Mouse (Mus musculus) retina, postnatal 1 day (tissue): ENCODE results near the gene Dlgap3.

Experiments used
- DNase-seq: peaks from one replicate; pipeline ENCODE4 v3.0.0-alpha.2; 2012

The Dlgap3 gene

DNA sequence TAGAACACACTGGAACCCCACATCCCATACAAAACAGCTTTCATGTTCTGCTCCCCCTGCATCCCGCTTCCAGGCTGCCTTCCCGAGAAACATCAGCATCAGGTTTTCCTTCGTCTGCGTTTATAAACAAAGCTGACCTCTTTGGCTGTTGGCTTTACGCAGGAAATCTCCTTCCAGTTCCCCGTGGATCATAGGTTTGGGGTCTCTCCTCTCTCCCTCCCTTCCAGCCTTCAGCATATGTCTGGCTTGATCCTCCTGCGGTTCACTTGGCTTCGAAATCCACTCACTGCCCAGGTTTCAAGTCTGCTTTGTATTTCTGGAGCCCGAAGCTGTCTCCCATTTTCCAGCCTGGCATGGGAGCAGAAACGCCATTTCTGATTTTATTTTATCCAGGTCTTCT, 54.3 kb downstream of the Dlgap3 start:
- no peak for DNase-seq

DNA sequence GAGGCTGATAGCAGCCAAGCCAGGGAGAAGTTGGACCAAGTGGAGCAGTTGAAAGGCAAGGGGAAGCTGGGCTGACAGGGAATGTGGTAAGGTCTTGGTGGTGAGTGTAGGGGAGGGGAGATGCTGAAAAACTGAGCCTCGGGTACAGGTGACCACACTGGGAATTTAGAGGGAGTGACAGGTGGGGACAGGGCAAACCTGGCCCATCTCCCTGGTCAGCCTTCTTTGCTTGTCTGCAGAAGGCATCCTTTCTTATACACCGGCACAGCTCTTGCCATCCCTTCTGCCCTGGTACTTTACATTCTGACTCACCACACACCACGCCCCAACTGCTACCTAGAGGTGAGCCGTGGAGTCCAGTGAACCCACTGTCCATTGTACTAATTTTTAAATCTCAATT, 54.8 kb downstream of the Dlgap3 start:
- no peak for DNase-seq

DNA sequence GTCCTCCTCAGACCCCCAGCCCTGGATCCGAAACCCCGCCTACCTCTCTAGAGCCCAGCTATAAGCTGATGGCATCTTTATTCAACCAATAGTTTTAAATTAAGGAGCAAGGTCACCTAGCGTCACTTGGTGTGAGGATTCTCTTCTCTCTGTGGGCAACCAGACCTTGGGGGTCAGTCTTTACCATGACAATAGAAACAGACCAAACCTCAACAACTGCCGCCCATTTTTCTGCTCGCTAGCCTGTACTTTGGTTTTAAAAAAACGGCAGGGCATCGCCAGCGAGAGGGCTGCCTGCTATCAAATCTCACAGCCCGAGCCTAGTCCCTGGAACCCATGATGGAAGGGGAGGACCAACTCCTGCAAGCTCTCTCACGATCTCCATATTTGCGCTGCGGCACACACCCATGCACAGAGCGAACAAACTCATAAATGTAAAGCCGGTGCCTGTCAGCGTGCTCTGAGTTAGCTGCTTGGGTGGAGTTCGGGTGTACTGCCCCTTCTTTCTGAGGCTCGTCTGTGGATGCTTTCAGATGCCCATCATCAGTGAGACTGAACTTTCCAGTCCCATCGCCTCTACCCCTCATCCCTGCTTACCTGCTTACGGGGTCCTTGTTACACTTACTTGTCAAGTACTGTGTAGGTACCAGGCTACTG, 55.6 kb downstream of the Dlgap3 start:
- no peak for DNase-seq

DNA sequence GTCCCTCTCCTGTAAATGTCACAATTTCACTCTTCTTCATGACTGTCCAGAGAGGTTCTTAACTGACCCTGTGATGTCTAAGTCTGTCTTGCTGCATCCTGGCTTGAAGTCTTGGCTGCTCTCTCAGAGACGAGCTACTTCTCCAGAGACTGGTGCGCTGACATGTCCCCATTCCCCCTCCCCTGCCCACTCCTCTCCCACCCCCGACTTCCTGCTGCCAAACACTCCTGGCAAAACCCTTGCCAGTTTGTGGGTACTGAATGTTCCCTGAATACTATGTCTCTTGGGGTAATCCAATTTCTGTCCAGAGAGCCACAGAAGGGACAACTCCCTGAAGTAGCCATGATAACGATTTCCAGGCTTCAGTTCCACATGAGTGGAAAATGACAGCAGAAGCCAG, 57.1 kb downstream of the Dlgap3 start:
- no peak for DNase-seq

DNA sequence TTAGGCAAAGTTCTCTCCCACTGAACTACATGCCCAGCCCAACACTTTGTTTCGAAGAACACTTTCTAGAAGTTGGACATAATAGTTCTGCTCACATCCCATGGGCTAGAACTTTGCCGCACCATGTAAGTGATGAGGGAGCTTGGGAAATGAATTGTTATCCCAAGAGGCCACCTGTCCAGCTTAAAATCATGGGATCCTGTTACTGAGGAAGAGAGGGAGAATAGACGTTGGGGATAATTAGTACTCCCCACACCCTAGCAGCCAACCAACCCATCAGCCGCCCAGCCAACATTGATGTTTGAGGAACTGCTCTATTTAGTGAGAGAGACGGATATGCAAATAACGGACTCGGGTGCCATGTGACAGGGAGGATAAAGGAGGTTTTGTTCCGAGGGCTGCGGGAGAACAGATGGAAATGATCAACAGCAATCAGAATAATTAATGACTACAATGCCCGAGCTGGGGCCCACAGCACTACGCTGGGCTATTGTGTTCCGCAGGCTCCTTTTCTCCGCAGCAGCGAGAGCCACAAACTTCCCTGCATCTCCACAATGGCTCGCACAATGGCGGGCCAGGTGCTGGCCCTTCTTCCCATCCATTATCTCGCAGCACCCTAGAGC, 58.2 kb downstream of the Dlgap3 start:
- peak; percentile 98 for DNase-seq

DNA sequence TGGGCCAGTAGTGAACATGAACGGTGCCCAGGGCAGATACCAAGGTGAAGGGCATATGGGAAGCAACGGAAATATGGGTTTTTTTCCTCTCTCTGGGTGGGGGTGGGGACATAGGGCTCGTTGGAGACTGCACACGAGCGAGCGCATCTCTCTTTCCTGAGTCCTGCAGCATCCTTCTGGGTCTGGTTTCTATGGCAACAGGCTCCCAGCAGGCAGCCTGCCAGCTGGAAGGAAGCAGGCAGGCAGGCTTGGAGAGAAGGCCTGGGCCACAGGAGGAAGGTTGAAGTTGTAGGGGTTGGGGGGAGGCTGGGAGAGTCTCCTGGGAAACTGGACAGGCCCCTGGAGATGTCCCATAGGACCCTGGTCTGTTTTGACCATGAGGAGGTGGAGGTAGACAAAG, 63.0 kb downstream of the Dlgap3 start:
- DNase-seq = peak; percentile 93

DNA sequence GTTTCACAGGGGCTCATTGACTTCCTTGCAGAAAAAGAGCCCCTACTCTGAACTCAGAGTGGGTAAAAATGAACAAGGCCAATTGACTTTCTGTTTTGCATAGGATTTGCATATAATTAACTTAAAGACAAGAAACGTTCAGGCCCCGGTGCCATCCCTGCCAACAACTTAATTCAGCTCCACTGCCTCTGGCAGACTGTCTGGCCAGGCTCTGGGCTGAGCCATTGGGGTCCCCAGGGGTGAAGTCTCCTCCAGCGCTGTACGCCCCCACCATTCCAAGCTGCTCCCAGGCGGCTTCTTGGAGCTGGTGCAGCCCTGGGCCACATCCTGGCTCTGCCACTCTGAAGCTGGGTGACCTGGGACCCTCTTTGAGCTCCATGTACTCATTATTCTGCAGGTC, 63.5 kb downstream of the Dlgap3 start:
- peak; percentile 80 for DNase-seq

DNA sequence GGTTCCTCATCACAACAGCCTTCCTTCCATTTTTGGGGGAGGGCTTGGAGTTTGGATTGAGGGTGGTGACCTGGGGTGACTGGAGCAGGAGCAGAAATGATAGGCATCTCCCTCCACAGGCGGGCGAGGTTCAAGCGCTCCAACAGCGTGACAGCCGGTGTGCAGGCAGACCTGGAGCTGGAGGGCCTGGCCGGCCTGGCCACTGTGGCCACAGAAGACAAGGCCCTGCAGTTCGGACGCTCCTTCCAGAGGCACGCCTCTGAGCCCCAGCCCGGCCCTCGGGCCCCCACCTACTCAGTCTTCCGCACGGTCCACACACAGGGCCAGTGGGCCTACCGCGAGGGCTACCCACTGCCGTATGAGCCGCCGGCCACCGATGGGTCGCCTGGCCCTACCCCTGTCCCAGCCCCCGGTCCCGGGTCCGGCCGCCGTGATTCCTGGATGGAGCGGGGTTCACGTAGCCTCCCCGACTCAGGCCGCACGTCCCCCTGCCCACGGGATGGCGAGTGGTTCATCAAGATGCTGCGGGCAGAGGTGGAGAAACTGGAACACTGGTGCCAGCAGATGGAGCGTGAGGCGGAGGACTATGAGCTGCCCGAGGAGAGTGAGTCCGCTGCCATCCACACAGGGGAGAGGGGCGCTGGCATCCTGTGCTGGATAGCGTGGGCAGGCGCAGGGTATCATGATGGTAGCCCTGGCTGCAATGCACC, 64.6 kb downstream of the Dlgap3 start:
- no peak for DNase-seq

DNA sequence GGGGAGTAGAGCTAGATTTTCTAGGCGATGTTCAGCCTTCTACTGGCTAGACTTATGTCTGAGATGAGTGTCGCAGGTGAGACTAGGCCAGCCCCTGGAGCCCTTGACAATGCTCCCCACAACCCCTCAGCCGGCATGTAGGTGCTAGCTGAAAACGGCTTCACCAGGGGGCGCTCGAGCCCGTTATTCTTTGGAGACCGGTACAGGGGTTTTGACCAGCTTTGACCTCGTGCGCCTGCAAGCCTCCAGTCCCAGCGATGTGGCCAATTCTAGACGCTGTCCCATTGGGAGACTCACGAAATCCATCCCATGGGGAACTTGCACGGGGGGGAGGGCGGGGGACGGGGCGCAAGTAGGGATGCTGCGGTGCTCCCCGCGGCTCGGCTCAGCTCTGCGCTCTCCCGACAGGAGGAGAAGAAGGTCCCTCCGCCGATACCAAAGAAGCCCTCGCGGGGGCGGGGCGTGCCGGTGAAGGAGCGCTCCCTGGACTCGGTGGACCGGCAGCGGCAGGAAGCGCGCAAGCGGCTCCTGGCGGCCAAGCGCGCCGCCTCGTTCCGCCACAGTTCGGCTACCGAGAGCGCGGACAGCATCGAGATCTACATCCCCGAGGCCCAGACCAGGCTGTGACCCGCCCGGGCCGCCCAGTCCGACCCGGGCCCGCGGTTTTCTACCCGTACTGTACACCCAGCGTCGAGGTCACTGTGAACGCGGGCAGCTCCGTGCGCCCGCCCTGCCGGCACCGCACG, 66.9 kb downstream of the Dlgap3 start:
- DNase-seq = peak; percentile 93

DNA sequence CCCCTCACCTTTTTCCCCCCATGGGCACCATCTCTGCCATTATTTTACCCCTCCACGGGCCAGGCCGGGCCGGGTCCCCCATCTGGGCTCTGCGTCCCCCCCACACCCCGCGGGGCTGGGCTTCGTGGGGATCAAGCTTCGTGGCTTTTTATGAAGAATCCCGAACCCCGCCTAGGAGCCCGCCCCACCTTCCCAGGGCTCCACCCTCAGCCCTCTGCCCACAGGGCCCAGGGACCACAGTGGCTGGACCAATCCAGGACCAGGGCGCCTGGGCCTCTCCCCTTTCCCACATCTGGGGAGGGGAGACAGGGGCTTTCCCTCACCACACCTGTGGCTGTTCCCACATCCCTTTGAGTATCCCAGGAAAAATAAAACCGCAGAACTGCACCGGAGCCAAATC, 67.6 kb downstream of the Dlgap3 start:
- DNase-seq = no peak

DNA sequence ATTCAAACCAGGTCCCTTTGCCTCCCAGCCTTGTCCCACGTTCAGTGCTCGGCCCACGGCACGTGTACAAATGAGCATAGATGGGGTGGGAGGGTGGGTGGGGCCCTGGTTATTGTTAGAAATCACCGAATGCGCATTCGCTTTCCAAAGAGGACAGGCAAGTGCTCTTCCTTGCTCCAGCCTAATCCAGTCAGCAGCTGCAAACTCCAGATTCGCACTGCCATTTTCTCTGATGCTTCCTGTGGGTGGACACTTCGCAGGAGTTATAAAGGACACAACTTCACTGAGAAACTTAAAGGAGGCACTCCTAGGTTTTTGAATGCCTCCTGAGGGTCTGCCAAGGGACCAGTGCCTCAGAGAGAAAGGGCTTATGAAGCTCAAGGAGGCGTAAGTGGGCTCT, 68.3 kb downstream of the Dlgap3 start:
- no peak for DNase-seq

DNA sequence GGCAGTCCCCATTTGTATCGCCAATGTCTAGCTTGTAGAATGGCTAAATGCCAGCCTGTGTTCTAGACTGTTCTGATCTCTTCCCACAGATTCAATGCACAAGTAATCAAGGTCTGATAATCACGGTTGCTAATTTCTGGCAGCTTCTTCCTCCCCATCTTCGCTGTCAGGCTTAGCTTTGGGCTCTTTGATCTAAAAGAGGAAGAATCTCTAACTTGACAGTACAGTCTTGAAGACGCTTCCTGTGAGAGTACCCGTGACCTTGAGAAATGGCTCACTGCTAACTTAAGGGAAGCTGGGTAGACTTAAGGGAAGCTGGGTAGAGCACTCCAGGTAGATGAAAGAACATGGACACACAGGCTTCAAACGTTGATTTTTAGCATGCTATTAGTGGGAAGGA, 73.7 kb downstream of the Dlgap3 start:
- DNase-seq = no peak

DNA sequence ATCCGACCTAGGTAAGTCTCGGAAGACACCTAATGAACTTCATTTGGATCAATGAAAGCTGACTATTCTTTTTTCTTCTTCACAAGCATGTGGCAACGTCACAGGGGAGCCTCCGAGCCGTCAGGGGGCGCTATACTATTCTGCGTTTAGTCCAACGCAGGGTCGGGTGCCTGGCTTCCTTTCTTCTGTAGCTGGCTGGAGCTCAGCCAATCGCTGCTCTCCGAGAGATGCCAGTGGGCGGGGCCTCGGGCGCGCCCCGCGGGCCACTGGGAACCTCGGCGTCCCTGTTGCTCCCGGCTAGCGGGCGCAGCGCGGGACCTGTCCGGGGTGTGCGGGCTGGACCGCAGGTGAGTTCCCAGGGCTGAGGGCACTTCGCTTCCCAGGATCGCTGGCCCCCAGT, 74.5 kb downstream of the Dlgap3 start, which contains the start of gene Smim12:
Gene Smim12, plus strand, starts transcription at position 233 of the 400 bp plus-strand sequence.
- peak; percentile 98 for DNase-seq

DNA sequence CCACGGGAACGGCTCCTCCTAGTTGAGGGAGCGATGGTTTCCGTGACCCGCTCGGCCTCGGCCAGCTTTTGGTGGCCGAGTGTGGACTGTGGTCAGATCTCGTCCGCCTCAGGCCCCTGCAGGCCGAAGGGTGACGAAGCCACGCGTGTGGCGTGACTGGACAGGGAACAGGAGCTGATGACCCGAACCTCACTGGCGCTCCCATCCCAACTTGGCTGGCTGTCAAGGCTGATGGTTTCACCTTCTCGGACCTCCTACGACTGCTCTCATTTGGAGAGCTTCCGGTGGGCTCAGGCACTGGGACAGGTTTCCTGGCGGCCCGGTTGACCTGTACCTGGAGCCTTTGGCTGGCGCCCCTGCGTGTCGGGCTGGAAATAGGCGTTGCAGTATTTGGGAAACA, 74.9 kb downstream of the Dlgap3 start:
- no peak for DNase-seq

DNA sequence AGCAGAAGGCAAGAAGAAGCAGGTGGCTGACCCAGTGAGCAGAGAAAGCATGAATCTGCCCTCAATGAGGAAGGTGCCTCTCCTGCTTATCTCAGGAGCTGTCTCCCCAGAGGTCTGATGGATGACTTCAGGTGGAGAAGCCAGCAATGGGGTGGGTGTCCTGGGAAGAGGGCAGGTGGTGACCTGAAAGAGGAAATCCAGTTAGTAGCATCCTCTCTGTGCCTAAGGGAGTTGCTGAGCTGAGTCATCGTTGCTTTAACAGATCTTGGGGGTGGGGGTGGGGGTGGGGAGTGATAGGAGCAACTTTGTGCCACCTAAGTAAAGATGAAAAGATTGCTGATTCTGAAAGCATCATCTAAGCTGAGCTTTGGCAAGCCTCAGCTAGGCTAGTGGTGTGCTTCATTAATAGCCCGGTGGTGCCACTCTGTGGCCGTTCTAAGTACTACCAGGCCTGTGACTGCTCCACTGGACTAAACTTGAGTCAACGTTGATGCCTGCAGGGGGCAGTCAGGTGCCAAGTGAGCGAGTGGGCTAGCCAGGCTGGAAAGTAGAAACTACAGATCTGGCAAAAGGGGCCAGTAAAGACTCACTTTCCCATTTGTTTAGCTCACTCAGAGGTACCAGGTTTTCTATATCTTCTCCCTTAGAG, 80.8 kb downstream of the Dlgap3 start:
- peak; percentile 94 for DNase-seq

DNA sequence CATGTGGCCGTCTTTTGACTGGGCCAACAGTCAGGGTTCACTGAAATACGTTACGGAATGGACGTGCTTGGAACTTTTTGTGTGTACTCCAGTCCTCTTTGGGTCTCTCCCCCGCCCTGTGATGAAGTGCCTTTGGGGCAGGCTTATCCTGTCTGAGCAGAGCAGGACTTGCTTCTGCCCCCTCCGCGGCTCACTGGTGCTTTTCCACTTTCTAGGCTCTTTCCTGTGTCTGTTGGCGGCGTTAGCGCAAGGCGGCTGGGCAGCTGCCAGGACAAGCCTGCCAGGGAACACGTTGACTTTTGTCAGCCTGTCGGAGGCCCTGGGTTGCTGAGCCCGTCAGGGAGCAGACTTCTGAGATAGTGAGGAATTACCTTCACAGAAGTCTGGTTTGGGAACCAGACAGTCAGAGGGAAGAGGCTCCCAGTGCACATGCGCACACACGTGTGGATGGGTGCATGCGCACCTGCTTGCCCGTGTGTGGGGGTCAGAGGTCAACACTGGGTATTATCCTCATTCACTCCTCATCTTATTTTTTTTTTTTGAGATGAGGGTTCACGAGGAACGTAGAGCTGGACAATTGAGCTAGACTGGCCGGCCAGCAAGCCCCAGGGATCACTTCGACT, 83.1 kb downstream of the Dlgap3 start:
- DNase-seq = no peak

DNA sequence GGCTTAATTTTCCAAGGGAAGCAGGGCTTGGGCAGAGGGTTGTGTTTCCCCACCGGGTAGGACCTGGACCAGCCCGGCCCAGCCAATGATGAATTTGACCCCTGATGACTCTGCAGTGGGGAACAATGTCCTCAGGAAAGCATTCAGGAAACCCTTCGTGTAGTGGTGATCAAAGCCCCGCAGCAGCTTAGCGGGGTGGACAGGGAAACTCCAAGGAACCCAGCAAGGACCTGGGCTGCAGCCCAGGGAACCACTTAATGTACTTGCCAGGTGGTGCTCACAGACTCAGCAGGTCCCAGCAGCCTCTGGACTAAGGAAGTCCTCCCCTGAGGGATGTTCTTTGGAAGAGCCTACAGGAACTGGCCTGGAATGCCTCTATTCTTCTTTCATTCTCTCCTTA, 87.7 kb downstream of the Dlgap3 start:
- DNase-seq = no peak

DNA sequence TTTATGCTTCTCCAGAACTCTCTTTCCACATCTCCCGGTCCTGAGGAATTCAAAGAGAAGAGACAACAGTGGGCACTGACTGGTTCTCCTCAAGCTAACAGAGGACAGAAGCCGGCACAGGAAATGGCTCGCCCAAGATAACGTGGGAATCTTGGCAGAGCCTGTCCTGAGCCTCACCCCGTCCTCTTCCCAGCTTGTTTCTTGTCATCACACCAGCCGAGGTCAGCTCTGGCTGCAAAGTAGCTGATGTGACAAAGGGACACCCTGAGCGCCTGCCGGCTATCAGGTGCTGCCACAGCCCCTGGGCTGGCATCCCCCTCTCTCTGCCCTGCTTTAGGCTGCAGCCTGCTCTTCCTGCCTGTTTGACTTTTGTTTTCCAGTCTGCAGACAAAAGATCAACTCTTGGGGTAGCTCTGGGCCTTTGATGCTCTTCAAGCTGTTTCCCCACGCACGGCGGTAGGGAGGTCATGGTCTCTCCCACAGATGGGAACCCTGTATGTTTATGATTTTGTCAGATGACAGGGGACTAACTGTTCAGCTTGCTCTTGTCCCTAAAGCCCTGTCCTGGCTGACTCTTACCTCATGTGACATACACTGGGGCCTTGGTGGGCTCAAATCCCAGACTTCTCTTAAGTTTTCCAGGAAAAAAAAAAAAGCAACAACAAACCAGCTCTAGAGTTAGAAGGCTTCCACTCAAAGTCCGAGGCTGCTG, 89.3 kb downstream of the Dlgap3 start:
- DNase-seq = no peak

DNA sequence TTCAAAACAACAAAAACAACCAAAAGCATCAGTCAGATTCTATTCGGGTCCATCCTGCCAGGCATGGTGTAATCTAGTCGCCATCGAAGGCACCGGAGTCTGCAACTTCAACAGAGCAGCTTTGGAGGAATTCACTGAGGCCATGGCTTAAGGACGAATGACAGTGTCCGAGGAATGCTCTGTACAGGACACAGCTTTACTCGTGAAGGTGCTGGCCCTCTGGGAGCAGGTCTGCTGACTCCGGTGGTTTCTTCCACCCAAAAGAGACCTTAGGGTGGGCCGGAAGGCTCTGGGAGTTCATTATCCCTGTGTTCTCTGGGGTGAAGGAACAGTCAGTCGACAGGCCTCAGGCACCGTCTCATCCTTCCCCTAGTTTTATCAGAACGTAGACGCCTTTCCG, 92.6 kb downstream of the Dlgap3 start:
- no peak for DNase-seq

DNA sequence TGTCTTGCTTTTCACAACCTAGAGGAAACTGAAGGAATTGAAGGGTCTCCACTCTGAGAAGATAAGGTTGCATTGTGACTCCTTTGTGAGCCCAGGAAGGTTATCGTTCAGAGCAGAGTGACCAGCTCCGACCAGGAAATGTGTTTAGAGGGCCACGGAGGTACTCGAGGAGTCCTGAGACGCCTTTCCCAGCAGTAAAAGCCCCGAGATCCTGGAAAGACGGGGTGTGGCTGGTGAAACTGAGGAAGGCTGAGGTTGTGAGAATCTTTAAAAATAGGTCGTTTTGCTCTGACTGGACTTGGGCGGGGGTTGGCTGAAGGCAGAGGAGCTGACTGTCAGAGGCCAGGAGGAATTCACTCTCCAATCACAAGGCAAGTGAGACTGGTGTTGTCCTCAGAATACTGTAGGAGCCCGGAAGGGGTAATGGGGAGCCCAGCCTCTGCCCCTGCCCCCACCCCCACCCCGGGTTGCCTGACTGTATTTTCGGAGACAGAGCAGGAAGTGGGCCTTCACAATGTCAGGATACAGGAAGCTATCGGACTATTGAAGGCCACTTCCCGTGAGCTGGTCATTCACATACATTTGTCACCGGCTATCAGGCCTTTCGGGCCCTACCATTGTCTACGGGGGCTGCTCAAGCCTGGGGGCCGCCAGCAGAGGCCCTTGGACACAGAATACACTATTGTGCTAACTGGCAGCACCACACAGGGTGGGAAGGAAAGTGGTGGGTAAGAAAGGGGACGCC, 94.6 kb downstream of the Dlgap3 start:
- peak; percentile 21 for DNase-seq

DNA sequence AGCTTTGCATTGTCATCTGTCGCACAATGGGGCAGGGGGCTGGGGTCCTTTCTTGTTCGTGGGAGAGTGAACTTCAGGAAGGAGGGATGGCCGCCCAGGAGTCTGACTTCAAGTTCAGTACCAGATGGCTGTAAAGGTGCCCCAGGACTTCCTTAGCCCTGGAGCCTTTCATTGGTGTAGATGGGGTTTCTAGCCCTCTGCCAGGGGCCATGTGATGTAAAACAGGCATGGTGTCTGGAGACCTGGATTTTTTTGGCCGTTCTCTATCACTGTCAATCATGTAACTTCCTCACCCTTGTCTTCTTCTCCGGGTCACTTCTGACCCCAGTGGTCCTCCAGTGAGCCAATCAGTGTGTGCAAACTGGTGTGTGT, 95.2 kb downstream of the Dlgap3 start:
- DNase-seq = no peak
